Mouse (Mus musculus) lung, embryonic 16.5 days (tissue): ENCODE measurements at regions not wholly inside any gene's neighbourhood (a gene's known extent, or its start where the extent isn't known, plus 50 kb on each side); places are given as distances from the start of the nearest gene placed in this dataset.

Source experiments
- ATAC-seq: fragments of 200-750 bp; cut with Nextera tagmentation; 2 replicates; pipeline ENCODE4 v1.8.0; 2017; ENCODE audit warnings: low read depth, mild to moderate bottlenecking, moderate library complexity
- H3K27ac ChIP-seq: fragments of 300-500 bp; sonication (generic); 2 replicates; pipeline ENCODE4 v1.5.1; 2014; ENCODE audit warnings: mild to moderate bottlenecking, control low read depth, low read length
- H3K27me3 ChIP-seq: fragments of 300-500 bp; sonication (generic); 2 replicates; pipeline ENCODE4 v1.6.1; 2014; ENCODE audit warnings: low read depth, low read length, mixed read lengths; ENCODE audit not compliant: control insufficient read depth, insufficient read depth
- H3K36me3 ChIP-seq: fragments of 300-500 bp; sonication (generic); 2 replicates; pipeline ENCODE4 v1.6.1; 2014; ENCODE audit warnings: low read length; ENCODE audit not compliant: control insufficient read depth, insufficient read depth
- H3K4me1 ChIP-seq: fragments of 300-500 bp; sonication (generic); replicated peaks from 2 replicates; pipeline ENCODE4 v1.6.1; 2014; ENCODE audit warnings: low read length, mixed read lengths; ENCODE audit not compliant: control insufficient read depth, insufficient read depth
- H3K4me2 ChIP-seq: fragments of 300-500 bp; sonication (generic); 2 replicates; pipeline ENCODE4 v1.6.1; 2014; ENCODE audit warnings: low read depth, low read length, control low read depth
- H3K4me3 ChIP-seq: fragments of 300-500 bp; sonication (generic); 2 replicates; pipeline ENCODE4 v1.5.1; 2014; ENCODE audit warnings: mild to moderate bottlenecking, low read length, control low read depth
- H3K9ac ChIP-seq: fragments of 300-500 bp; sonication (generic); 2 replicates; pipeline ENCODE4 v1.6.1; 2014; ENCODE audit warnings: low read length, control low read depth
- H3K9me3 ChIP-seq: fragments of 300-500 bp; sonication (generic); 2 replicates; pipeline ENCODE4 v1.6.1; 2016; ENCODE audit warnings: low read length; ENCODE audit not compliant: control insufficient read depth
- WGBS: fragments of 180-500 bp; shearing (Covaris S2); extraction: QIAGEN DNeasy Blood & Tissue Kit; methylation state at CpG from one replicate; pipeline ENCODE4 v1.1.7; 2014; 5-methylcytosine and 5-hydroxymethylcytosine counted together

GRCm38 (mm10) chr2:161470844-161471243, 362.0 kb upstream of the Chd6 start:
- WGBS, result 71% methylated on average over 5 of the region's 5 CpGs
- no peaks in the 10 kb centered on the region for H3K4me1 ChIP-seq
- H3K36me3 ChIP-seq, result no peaks in the 10 kb centered on the region
- no peak overlapping the region for H3K9ac ChIP-seq
- no peaks in the 10 kb centered on the region for H3K9me3 ChIP-seq
- H3K27me3 ChIP-seq, result no peaks in the 10 kb centered on the region
- H3K4me3 ChIP-seq, result no peak overlapping the region
- no peak overlapping the region for H3K4me2 ChIP-seq
- ATAC-seq, result no peak
- no peak overlapping the region for H3K27ac ChIP-seq

- no peak for ATAC-seq
- H3K4me3 ChIP-seq, result no peak overlapping the region
- H3K9ac ChIP-seq, result no peak overlapping the region
Measured at GRCm38 (mm10) chr2:161470025-161470424, 361.1 kb upstream of the Chd6 start.

GRCm38 (mm10) chr2:161467035-161467434, 358.2 kb upstream of the Chd6 start:
- H3K4me3 ChIP-seq, result no peak overlapping the region
- 78% methylated on average over 1 of the region's 1 CpGs for WGBS
- H3K27ac ChIP-seq, result no peak overlapping the region
- no peaks in the 10 kb centered on the region for H3K9me3 ChIP-seq
- H3K9ac ChIP-seq, result no peak overlapping the region
- no peaks in the 10 kb centered on the region for H3K36me3 ChIP-seq
- H3K27me3 ChIP-seq, result no peaks in the 10 kb centered on the region
- no peak for ATAC-seq
- H3K4me1 ChIP-seq, result no peaks in the 10 kb centered on the region
- no peak overlapping the region for H3K4me2 ChIP-seq

More at GRCm38 (mm10) chr2:161470025-161470424, 361.1 kb upstream of the Chd6 start:
- no peaks in the 10 kb centered on the region for H3K9me3 ChIP-seq
- H3K27ac ChIP-seq, result no peak overlapping the region
- no peaks in the 10 kb centered on the region for H3K4me1 ChIP-seq
- no peaks in the 10 kb centered on the region for H3K27me3 ChIP-seq
- no peaks in the 10 kb centered on the region for H3K36me3 ChIP-seq
- H3K4me2 ChIP-seq, result no peak overlapping the region
- WGBS, result 12% methylated on average over 2 of the region's 2 CpGs

- WGBS, result 79% methylated on average over 4 of the region's 4 CpGs
Measured at GRCm38 (mm10) chr2:161460600-161460999, 351.7 kb upstream of the Chd6 start.

GRCm38 (mm10) chr2:161454466-161454865, 345.6 kb upstream of the Chd6 start:
- WGBS, result 70% methylated on average over 6 of the region's 6 CpGs
- no peaks in the 10 kb centered on the region for H3K36me3 ChIP-seq
- no peaks in the 10 kb centered on the region for H3K4me1 ChIP-seq
- H3K4me2 ChIP-seq, result no peak overlapping the region
- no peaks in the 10 kb centered on the region for H3K27me3 ChIP-seq
- H3K27ac ChIP-seq, result no peak overlapping the region
- ATAC-seq, result no peak
- H3K9me3 ChIP-seq, result no peaks in the 10 kb centered on the region
- no peak overlapping the region for H3K9ac ChIP-seq
- H3K4me3 ChIP-seq, result no peak overlapping the region

More at GRCm38 (mm10) chr2:161460600-161460999, 351.7 kb upstream of the Chd6 start:
- Histone ChIP-seq H3K36me3 (no peaks in the 10 kb centered on the region), H3K9me3 (no peaks in the 10 kb centered on the region), H3K27me3 (no peaks in the 10 kb centered on the region), H3K4me1 (no peaks in the 10 kb centered on the region), H3K4me2 (no peak overlapping the region), H3K9ac (no peak overlapping the region), H3K4me3 (no peak overlapping the region), H3K27ac (no peak overlapping the region)
- no peak for ATAC-seq

GRCm38 (mm10) chr2:161433816-161434215, 324.9 kb upstream of the Chd6 start:
- H3K4me2 ChIP-seq, result no peak overlapping the region

GRCm38 (mm10) chr2:161429294-161429693, 320.4 kb upstream of the Chd6 start:
- WGBS, result 43% methylated on average over 3 of the region's 3 CpGs
- Histone ChIP-seq H3K4me1 (no peaks in the 10 kb centered on the region), H3K27ac (no peak overlapping the region), H3K9ac (no peak overlapping the region), H3K4me3 (no peak overlapping the region), H3K36me3 (no peaks in the 10 kb centered on the region), H3K4me2 (no peak overlapping the region), H3K9me3 (no peaks in the 10 kb centered on the region), H3K27me3 (no peaks in the 10 kb centered on the region)
- no peak for ATAC-seq

More at GRCm38 (mm10) chr2:161433816-161434215, 324.9 kb upstream of the Chd6 start:
- WGBS, result 50% methylated on average over 9 of the region's 9 CpGs
- Histone ChIP-seq H3K9ac (no peak overlapping the region), H3K27me3 (no peaks in the 10 kb centered on the region), H3K27ac (no peak overlapping the region), H3K4me1 (no peaks in the 10 kb centered on the region), H3K36me3 (no peaks in the 10 kb centered on the region), H3K9me3 (no peaks in the 10 kb centered on the region), H3K4me3 (no peak overlapping the region)
- no peak for ATAC-seq

GRCm38 (mm10) chr2:161425587-161425986, 316.7 kb upstream of the Chd6 start:
- no peak overlapping the region for H3K9ac ChIP-seq
- H3K36me3 ChIP-seq, result no peaks in the 10 kb centered on the region
- no peak overlapping the region for H3K27ac ChIP-seq
- 29% methylated on average over 3 of the region's 3 CpGs for WGBS
- H3K4me3 ChIP-seq, result no peak overlapping the region
- H3K4me2 ChIP-seq, result no peak overlapping the region
- H3K27me3 ChIP-seq, result no peaks in the 10 kb centered on the region
- ATAC-seq, result no peak
- H3K4me1 ChIP-seq, result no peaks in the 10 kb centered on the region
- H3K9me3 ChIP-seq, result no peaks in the 10 kb centered on the region

GRCm38 (mm10) chr2:161418062-161418461, 309.2 kb upstream of the Chd6 start:
- Histone ChIP-seq H3K27me3 (no peaks in the 10 kb centered on the region), H3K27ac (no peak overlapping the region), H3K4me3 (no peak overlapping the region), H3K9ac (no peak overlapping the region), H3K4me2 (no peak overlapping the region), H3K9me3 (no peaks in the 10 kb centered on the region), H3K4me1 (no peaks in the 10 kb centered on the region), H3K36me3 (no peaks in the 10 kb centered on the region)
- ATAC-seq, result no peak
- 77% methylated on average over 7 of the region's 7 CpGs for WGBS
